Mouse (Mus musculus): ENCODE data around the gene Fars2. TPM values are rescaled to one million over a fixed set of nuclear protein-coding genes. Genes with fewer than 3 reads are reported as not detected.

The Fars2 gene
- total and polyA plus RNA-seq, 3 experiments, result 32.0 to 57.6 (median 54.6) TPM

DNA sequence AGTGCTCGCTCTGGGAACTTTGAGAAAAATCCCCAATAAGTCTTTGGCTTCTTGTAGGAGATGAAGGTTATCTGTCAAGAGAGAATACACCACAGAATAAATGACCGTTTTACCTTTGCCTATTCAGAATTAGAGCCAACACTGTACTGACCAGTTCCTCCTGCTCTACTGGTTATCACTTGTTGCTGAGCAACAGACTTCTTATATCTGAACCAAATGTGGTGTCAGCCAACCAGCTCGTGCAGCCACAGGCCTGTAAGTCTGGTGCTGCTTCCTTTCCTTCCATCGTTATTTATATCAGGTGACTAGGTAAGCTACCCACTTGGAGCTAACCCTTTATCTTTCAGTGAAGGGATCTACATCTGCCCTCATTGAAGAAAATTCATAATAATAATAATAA lies 179.4 kb downstream of the Fars2 start:
- TF ChIP-seq POLR2AphosphoS5 (IDR thresholded peaks at IDR 0.05; ENCODE audit: insufficient replicate concordance, low read depth, low read length) (no peak), TAL1 (conservative IDR thresholded peaks at IDR 0.05; ENCODE audit: low read depth, low read length) (no peak), CTCF (IDR thresholded peaks at IDR 0.05; ENCODE audit: low read depth, low read length) (no peak), GATA1 (IDR thresholded peaks at IDR 0.05; ENCODE audit: borderline replicate concordance, low read length) (no peak), GATA2 (IDR thresholded peaks at IDR 0.05; ENCODE audit: borderline replicate concordance, low read depth, low read length) (no peak)
- no peak overlapping the region for H3K4me3 ChIP-seq (ENCODE audit: low read depth, low read length)
- no peak for DNase-seq (ENCODE audit: low spot score)
- no peaks in the 10 kb centered on the region for H3K27me3 ChIP-seq (ENCODE audit: insufficient read depth, low read length)
- no peaks in the 10 kb centered on the region for H3K9me3 ChIP-seq (replicated peaks)
- peaks cover 23% of the 10 kb centered on the region for H3K36me3 ChIP-seq (replicated peaks)
- no peaks in the 10 kb centered on the region for H3K4me1 ChIP-seq (ENCODE audit: insufficient read depth, low read depth, low read length)
- no peak for ATAC-seq (ENCODE audit: extremely low read depth, insufficient number of reproducible peaks, low FRiP score, poor library complexity, severe bottlenecking)

DNA sequence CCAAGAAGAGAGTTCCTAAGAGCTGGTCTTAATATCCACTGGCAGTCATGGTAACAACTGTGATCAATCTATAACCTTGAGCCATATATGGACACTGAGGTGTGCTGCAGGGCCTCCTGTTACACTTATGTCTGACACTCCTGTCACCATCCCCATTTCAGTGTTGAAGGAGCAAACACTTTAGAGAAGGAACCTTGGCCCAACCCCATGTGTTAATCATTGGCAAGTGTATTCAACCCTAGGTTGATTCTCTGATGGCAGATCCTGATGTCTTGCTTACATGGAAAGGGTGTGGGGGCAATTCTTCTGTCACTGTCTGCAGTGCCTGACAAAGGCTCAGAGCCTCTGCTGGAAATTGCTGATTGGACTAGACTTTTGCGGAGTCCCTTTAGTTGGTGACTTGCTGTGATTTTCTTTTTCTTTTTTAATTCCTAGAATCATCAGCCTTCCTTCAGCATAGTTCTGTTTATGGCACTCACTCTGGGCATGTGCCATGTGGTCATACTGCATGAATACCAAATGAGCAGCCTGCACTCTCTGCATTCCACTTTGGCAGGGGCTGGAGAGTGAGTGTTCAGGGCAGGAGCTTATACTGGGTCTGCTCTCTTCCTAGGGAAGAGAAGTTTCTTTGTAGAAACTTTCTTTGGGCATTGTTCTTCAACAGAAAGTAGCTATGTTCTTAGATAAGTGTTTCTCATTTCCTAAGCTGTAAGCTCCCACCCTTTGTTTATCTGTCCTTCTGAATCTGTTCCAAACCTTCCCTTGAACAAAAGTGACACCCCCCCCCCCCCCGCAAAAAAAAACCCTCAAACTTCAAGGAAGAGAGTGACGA lies 181.0 kb downstream of the Fars2 start:
- H3K27me3 ChIP-seq (ENCODE audit: insufficient read depth, low read length), result no peaks in the 10 kb centered on the region
- ATAC-seq (ENCODE audit: extremely low read depth, insufficient number of reproducible peaks, low FRiP score, poor library complexity, severe bottlenecking), result no peak
- TF ChIP-seq GATA2 (IDR thresholded peaks at IDR 0.05; ENCODE audit: borderline replicate concordance, low read depth, low read length), result no peak
- TF ChIP-seq CTCF (IDR thresholded peaks at IDR 0.05; ENCODE audit: low read depth, low read length), result no peak
- TF ChIP-seq TAL1 (conservative IDR thresholded peaks at IDR 0.05; ENCODE audit: low read depth, low read length), result no peak
- TF ChIP-seq POLR2AphosphoS5 (IDR thresholded peaks at IDR 0.05; ENCODE audit: insufficient replicate concordance, low read depth, low read length), result no peak
- TF ChIP-seq GATA1 (IDR thresholded peaks at IDR 0.05; ENCODE audit: borderline replicate concordance, low read length), result no peak
- no peaks in the 10 kb centered on the region for H3K4me1 ChIP-seq (ENCODE audit: insufficient read depth, low read depth, low read length)
- DNase-seq (ENCODE audit: low spot score), result no peak
- no peaks in the 10 kb centered on the region for H3K9me3 ChIP-seq (replicated peaks)
- H3K36me3 ChIP-seq (replicated peaks), result peaks cover 28% of the 10 kb centered on the region
- no peak overlapping the region for H3K4me3 ChIP-seq (ENCODE audit: low read depth, low read length)

GRCm38 (mm10) chr13:36298782-36299031 lies 181.5 kb downstream of the Fars2 start:
- TF ChIP-seq GATA2 (IDR thresholded peaks at IDR 0.05; ENCODE audit: borderline replicate concordance, low read depth, low read length), result no peak
- DNase-seq (ENCODE audit: low spot score) (no peak), ATAC-seq (ENCODE audit: extremely low read depth, insufficient number of reproducible peaks, low FRiP score, poor library complexity, severe bottlenecking) (no peak)
- H3K9me3 ChIP-seq (replicated peaks), result no peaks in the 10 kb centered on the region
- no peaks in the 10 kb centered on the region for H3K27me3 ChIP-seq (ENCODE audit: insufficient read depth, low read length)
- peaks cover 25% of the 10 kb centered on the region for H3K36me3 ChIP-seq (replicated peaks)
- no peak overlapping the region for H3K4me3 ChIP-seq (ENCODE audit: low read depth, low read length)
- H3K4me1 ChIP-seq (ENCODE audit: insufficient read depth, low read depth, low read length), result no peaks in the 10 kb centered on the region

DNA sequence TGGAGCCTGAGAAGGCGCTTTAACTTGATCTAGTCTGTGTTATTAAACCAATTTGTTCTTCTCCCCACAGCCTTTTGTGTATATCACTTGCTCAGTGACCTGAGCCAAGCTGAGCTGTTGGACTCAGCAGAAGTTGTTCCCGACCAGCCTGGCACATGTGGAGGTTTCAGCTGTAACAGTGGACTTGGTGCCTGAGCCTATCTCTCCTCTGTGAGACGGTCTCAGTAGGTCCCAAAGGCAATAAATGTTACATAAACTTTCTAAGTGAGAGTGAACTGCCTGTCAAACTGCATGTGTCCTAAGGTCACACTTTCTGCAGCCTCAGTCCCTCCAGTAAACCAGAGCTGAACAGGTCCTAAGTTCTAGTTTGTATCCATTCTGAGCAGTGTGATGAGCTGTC lies 185.6 kb downstream of the Fars2 start:
- peaks cover 16% of the 10 kb centered on the region for H3K36me3 ChIP-seq (replicated peaks)
- no peak for TF ChIP-seq GATA1 (IDR thresholded peaks at IDR 0.05; ENCODE audit: borderline replicate concordance, low read length)
- no peak for TF ChIP-seq TAL1 (conservative IDR thresholded peaks at IDR 0.05; ENCODE audit: low read depth, low read length)
- no peak for TF ChIP-seq GATA2 (IDR thresholded peaks at IDR 0.05; ENCODE audit: borderline replicate concordance, low read depth, low read length)
- no peak for TF ChIP-seq POLR2AphosphoS5 (IDR thresholded peaks at IDR 0.05; ENCODE audit: insufficient replicate concordance, low read depth, low read length)
- TF ChIP-seq CTCF (IDR thresholded peaks at IDR 0.05; ENCODE audit: low read depth, low read length), result no peak
- no peaks in the 10 kb centered on the region for H3K9me3 ChIP-seq (replicated peaks)
- DNase-seq (ENCODE audit: low spot score) (no peak), ATAC-seq (ENCODE audit: extremely low read depth, insufficient number of reproducible peaks, low FRiP score, poor library complexity, severe bottlenecking) (no peak)
- H3K27me3 ChIP-seq (ENCODE audit: insufficient read depth, low read length), result no peaks in the 10 kb centered on the region
- H3K4me1 ChIP-seq (ENCODE audit: insufficient read depth, low read depth, low read length), result no peaks in the 10 kb centered on the region
- H3K4me3 ChIP-seq (ENCODE audit: low read depth, low read length), result no peak overlapping the region

DNA sequence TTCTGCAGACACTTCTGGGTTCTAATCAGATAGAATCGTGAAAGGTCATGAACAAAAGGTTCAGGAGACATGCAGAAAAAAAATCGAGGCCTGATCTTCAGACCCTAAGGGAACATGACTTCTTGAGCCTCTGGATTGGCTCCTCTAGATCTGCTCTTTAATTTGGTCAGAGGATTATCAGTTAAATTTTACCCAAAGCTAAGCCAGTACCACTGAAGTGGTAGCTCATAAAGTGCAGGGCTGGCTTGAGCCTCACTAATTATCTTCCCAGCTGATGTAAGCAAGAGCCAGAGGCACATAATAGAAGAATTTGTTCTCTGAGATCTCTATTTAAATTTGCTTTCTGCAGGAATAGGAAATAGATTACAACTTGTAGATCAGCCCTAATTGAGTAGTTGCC lies 188.1 kb downstream of the Fars2 start:
- Histone ChIP-seq H3K27me3 (ENCODE audit: insufficient read depth, low read length) (no peaks in the 10 kb centered on the region), H3K9me3 (replicated peaks) (no peaks in the 10 kb centered on the region), H3K4me1 (ENCODE audit: insufficient read depth, low read depth, low read length) (no peaks in the 10 kb centered on the region), H3K4me3 (ENCODE audit: low read depth, low read length) (no peak overlapping the region), H3K36me3 (replicated peaks) (peaks cover 24% of the 10 kb centered on the region)
- DNase-seq (ENCODE audit: low spot score) (no peak), ATAC-seq (ENCODE audit: extremely low read depth, insufficient number of reproducible peaks, low FRiP score, poor library complexity, severe bottlenecking) (no peak)
- TF ChIP-seq CTCF (IDR thresholded peaks at IDR 0.05; ENCODE audit: low read depth, low read length) (no peak), POLR2AphosphoS5 (IDR thresholded peaks at IDR 0.05; ENCODE audit: insufficient replicate concordance, low read depth, low read length) (no peak), GATA2 (IDR thresholded peaks at IDR 0.05; ENCODE audit: borderline replicate concordance, low read depth, low read length) (no peak), TAL1 (conservative IDR thresholded peaks at IDR 0.05; ENCODE audit: low read depth, low read length) (no peak), GATA1 (IDR thresholded peaks at IDR 0.05; ENCODE audit: borderline replicate concordance, low read length) (no peak)

- Histone ChIP-seq H3K36me3 (replicated peaks) (peaks cover 27% of the 10 kb centered on the region), H3K27me3 (ENCODE audit: insufficient read depth, low read length) (no peaks in the 10 kb centered on the region), H3K4me1 (ENCODE audit: insufficient read depth, low read depth, low read length) (no peaks in the 10 kb centered on the region), H3K9me3 (replicated peaks) (no peaks in the 10 kb centered on the region), H3K4me3 (ENCODE audit: low read depth, low read length) (no peak overlapping the region)
- ATAC-seq (ENCODE audit: extremely low read depth, insufficient number of reproducible peaks, low FRiP score, poor library complexity, severe bottlenecking) (no peak), DNase-seq (ENCODE audit: low spot score) (no peak)
- TF ChIP-seq CTCF (IDR thresholded peaks at IDR 0.05; ENCODE audit: low read depth, low read length), result no peak
- TF ChIP-seq GATA1 (IDR thresholded peaks at IDR 0.05; ENCODE audit: borderline replicate concordance, low read length), result no peak
- no peak for TF ChIP-seq GATA2 (IDR thresholded peaks at IDR 0.05; ENCODE audit: borderline replicate concordance, low read depth, low read length)
- no peak for TF ChIP-seq TAL1 (conservative IDR thresholded peaks at IDR 0.05; ENCODE audit: low read depth, low read length)
- TF ChIP-seq POLR2AphosphoS5 (IDR thresholded peaks at IDR 0.05; ENCODE audit: insufficient replicate concordance, low read depth, low read length), result no peak
Observed at GRCm38 (mm10) chr13:36307386-36307785, 190.2 kb downstream of the Fars2 start.
